Mouse (Mus musculus) testis, adult 2 months (tissue): ENCODE measurements around the gene Ivns1abp.

ENCODE experiments used
- CTCF ChIP-seq: fragments of 200-500 bp; IDR thresholded peaks from 2 replicates; pipeline ENCODE4 v1.5.1; 2012; ENCODE audit warnings: low read depth, mild to moderate bottlenecking, inconsistent platforms, low read length, moderate library complexity; ENCODE audit not compliant: control insufficient read depth, insufficient read depth, insufficient replicate concordance
- POLR2A ChIP-seq: fragments of 200-500 bp; IDR thresholded peaks from 2 replicates; pipeline ENCODE4 v1.6.1; 2012; ENCODE audit warnings: low read depth, mild to moderate bottlenecking, inconsistent platforms, low read length, moderate library complexity; ENCODE audit not compliant: control insufficient read depth

GRCm38 (mm10) chr1:151341321-151342044, 2.8 kb upstream of the Ivns1abp start:
- TF ChIP-seq POLR2A, result no peak
- no peak for TF ChIP-seq CTCF
